Mouse (Mus musculus) small intestine, adult 2 months (tissue): ENCODE measurements at regions not wholly inside any gene's neighbourhood (a gene's known extent, or its start where the extent isn't known, plus 50 kb on each side); places are given as distances from the start of the nearest gene placed in this dataset.

Experiments
- CTCF ChIP-seq: fragments of 200-500 bp; IDR thresholded peaks from 2 replicates; pipeline ENCODE4 v1.5.1; 2012; ENCODE audit warnings: low read depth, mild to moderate bottlenecking, control low read depth, inconsistent platforms, low read length, moderate library complexity, mixed read lengths; ENCODE audit not compliant: insufficient replicate concordance, insufficient read length; ENCODE audit errors: extremely low read depth
- POLR2A ChIP-seq: fragments of 200-500 bp; IDR thresholded peaks from 2 replicates; pipeline ENCODE4 v1.6.1; 2012; ENCODE audit warnings: low read depth, mild to moderate bottlenecking, control low read depth, inconsistent platforms, low read length, moderate library complexity

DNA sequence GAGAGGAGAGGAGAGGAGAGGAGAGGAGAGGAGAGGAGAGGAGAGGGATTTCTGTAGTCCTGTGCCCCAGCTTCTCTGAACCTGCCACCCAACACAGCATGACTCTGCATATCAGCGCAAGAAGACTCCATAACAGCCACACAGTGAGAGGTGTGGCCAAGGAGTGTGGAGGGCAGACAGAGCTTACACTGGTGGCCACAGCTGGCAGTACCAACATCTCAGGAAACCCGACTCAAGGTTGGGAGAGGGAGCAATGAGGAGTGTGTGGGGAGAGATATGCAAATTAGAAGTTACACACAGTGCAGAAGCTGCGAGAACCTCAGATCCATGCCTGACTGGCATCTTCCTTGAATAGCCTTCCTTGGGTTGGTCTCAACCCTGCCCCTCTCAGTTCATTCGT is 63.5 kb upstream of the Vps8 start:
- TF ChIP-seq POLR2A (no peak), CTCF (no peak)
